Mouse (Mus musculus) kidney, adult 2 months (tissue): ENCODE measurements around the gene Myh1. TPM values are rescaled to one million over a fixed set of nuclear protein-coding genes. Genes with fewer than 3 reads are reported as not detected.

ENCODE experiments used
- DNase-seq: peaks from one replicate; pipeline ENCODE4 v3.0.0; 2021
- H3K27ac ChIP-seq: fragments of 200-500 bp; 2 replicates; pipeline ENCODE4 v1.5.1; 2012; ENCODE audit warnings: low read depth, low read length, control low read depth, inconsistent platforms; ENCODE audit not compliant: insufficient read depth
- H3K27me3 ChIP-seq: fragments of 200-500 bp; replicated peaks from 2 replicates; pipeline ENCODE4 v1.6.1; 2012; ENCODE audit warnings: mild to moderate bottlenecking, moderate library complexity, low read length, inconsistent platforms; ENCODE audit not compliant: control insufficient read depth, insufficient read depth
- H3K36me3 ChIP-seq: fragments of 200-500 bp; 2 replicates; pipeline ENCODE4 v1.6.1; 2012; ENCODE audit warnings: mild to moderate bottlenecking, moderate library complexity, low read length, inconsistent platforms; ENCODE audit not compliant: control insufficient read depth, insufficient read depth
- H3K4me1 ChIP-seq: fragments of 200-500 bp; 2 replicates; pipeline ENCODE4 v1.6.1; 2011; ENCODE audit warnings: low read length; ENCODE audit not compliant: control insufficient read depth, insufficient read depth
- H3K4me3 ChIP-seq: fragments of 200-500 bp; 2 replicates; pipeline ENCODE4 v1.5.1; 2011; ENCODE audit warnings: mild to moderate bottlenecking, low read depth, low read length, control low read depth; ENCODE audit not compliant: insufficient read depth
- CTCF ChIP-seq: fragments of 200-500 bp; conservative IDR thresholded peaks from 2 replicates; pipeline ENCODE4 v1.5.1; 2011; ENCODE audit warnings: low read depth, mild to moderate bottlenecking, control low read depth, low read length, moderate library complexity, mixed read lengths; ENCODE audit not compliant: insufficient read depth, insufficient read length
- POLR2A ChIP-seq: fragments of 200-500 bp; IDR thresholded peaks from one replicate; pipeline ENCODE4 v1.6.1; 2011; ENCODE audit warnings: low read depth, low read length, control low read depth
- WGBS: fragments of 180-500 bp; shearing (Covaris S2); methylation state at CpG from one replicate; pipeline ENCODE4 v1.1.7; 2018; 5-methylcytosine and 5-hydroxymethylcytosine counted together
- polyA plus RNA-seq: library from polyadenylated mRNA; depleted of rRNA; stranded (reverse); fragments of >200 nt; gene quantifications from 2 replicates; pipeline ENCODE4 v1.2.3, GENCODE M21; 2012

Myh1 gene
- polyA plus RNA-seq, 1 experiment, result 13.5 TPM

GRCm38 (mm10) chr11:67229946-67230345, 30.1 kb downstream of the Myh1 start:
- no peak for DNase-seq
- no peak for TF ChIP-seq CTCF
- TF ChIP-seq POLR2A, result no peak

GRCm38 (mm10) chr11:67235639-67236358, 35.9 kb downstream of the Myh1 start:
- 57% methylated on average over 5 of the region's 5 CpGs for WGBS
- TF ChIP-seq CTCF (no peak), POLR2A (no peak)

More at GRCm38 (mm10) chr11:67229946-67230345, 30.1 kb downstream of the Myh1 start:
- no peaks in the 10 kb centered on the region for H3K4me1 ChIP-seq
- WGBS, result 78% methylated on average over 2 of the region's 2 CpGs
- H3K4me3 ChIP-seq, result no peak overlapping the region
- no peaks in the 10 kb centered on the region for H3K27me3 ChIP-seq
- no peak overlapping the region for H3K27ac ChIP-seq
- no peaks in the 10 kb centered on the region for H3K36me3 ChIP-seq

GRCm38 (mm10) chr11:67236799-67237198, 36.9 kb downstream of the Myh1 start:
- H3K4me1 ChIP-seq, result no peaks in the 10 kb centered on the region
- DNase-seq, result no peak
- 77% methylated on average over 9 of the region's 9 CpGs for WGBS
- H3K4me3 ChIP-seq, result no peak overlapping the region
- TF ChIP-seq POLR2A (no peak), CTCF (no peak)
- H3K36me3 ChIP-seq, result no peaks in the 10 kb centered on the region
- no peaks in the 10 kb centered on the region for H3K27me3 ChIP-seq
- no peak overlapping the region for H3K27ac ChIP-seq

More at GRCm38 (mm10) chr11:67235639-67236358, 35.9 kb downstream of the Myh1 start:
- Histone ChIP-seq H3K27ac (no peak overlapping the region), H3K4me1 (no peaks in the 10 kb centered on the region), H3K36me3 (no peaks in the 10 kb centered on the region), H3K4me3 (no peak overlapping the region), H3K27me3 (no peaks in the 10 kb centered on the region)
- DNase-seq, result peak; percentile 23

- Histone ChIP-seq H3K27me3 (no peaks in the 10 kb centered on the region), H3K4me1 (no peaks in the 10 kb centered on the region), H3K4me3 (no peak within 1 kb of the TSS), H3K36me3 (no peaks in the 10 kb centered on the region), H3K27ac (no peak within 1 kb of the TSS)
- no peak for DNase-seq
- TF ChIP-seq CTCF (no peak), POLR2A (no peak)
- 70% methylated on average over 5 of the region's 5 CpGs for WGBS
Measured at GRCm38 (mm10) chr11:67237481-67238079, 37.7 kb downstream of the Myh1 start, which contains the start of gene Myh4. Gene Myh4, plus strand, starts transcription at chr11:67238029.

GRCm38 (mm10) chr11:67241051-67241450, 41.2 kb downstream of the Myh1 start:
- Histone ChIP-seq H3K4me1 (no peaks in the 10 kb centered on the region), H3K27me3 (no peaks in the 10 kb centered on the region), H3K4me3 (no peak overlapping the region), H3K36me3 (no peaks in the 10 kb centered on the region), H3K27ac (no peak overlapping the region)
- no peak for DNase-seq
- TF ChIP-seq POLR2A, result no peak
- TF ChIP-seq CTCF, result no peak
- WGBS, result 88% methylated on average over 6 of the region's 6 CpGs

GRCm38 (mm10) chr11:67253691-67254090, 53.8 kb downstream of the Myh1 start:
- H3K27ac ChIP-seq, result no peak overlapping the region
- no peak for DNase-seq
- H3K27me3 ChIP-seq, result no peaks in the 10 kb centered on the region
- H3K36me3 ChIP-seq, result no peaks in the 10 kb centered on the region
- H3K4me3 ChIP-seq, result no peak overlapping the region
- 90% methylated on average over 4 of the region's 4 CpGs for WGBS
- H3K4me1 ChIP-seq, result no peaks in the 10 kb centered on the region
- TF ChIP-seq CTCF (no peak), POLR2A (no peak)

- no peak for DNase-seq
- Histone ChIP-seq H3K4me3 (no peak overlapping the region), H3K27me3 (no peaks in the 10 kb centered on the region), H3K27ac (no peak overlapping the region), H3K4me1 (no peaks in the 10 kb centered on the region), H3K36me3 (no peaks in the 10 kb centered on the region)
- TF ChIP-seq POLR2A, result no peak
- no peak for TF ChIP-seq CTCF
- 75% methylated on average over 7 of the region's 7 CpGs for WGBS
Measured at GRCm38 (mm10) chr11:67257048-67257447, 57.2 kb downstream of the Myh1 start.
